Mouse (Mus musculus): ENCODE measurements around the gene Mdk.

DNA sequence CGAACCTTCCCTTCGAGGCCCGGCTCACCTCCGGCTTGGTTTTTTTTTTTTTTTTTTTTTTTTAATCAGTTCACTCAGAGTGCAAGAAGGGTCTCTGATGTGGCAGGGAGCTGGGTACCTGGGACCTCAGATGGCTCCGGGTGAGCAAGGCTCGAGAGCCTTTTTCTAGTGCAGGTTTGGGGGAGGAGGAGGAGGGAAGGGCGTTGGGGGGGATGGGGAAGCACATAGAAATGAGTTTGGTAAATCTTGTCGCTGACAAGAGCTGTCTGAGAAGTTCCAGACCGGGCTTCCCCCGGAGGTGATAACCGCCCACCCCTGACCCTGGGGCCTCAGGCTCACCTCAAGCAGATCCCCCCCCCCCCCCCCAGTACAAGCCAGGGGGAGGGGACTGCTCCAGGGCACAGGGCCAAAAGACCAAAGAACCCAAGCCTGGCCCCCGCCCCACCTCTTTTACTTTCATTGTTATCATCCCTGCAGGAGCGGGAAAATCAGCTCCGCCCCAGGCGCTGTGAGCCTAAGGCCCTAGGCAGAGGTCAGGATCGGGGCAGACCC lies at the start of gene Mdk:
- TF ChIP-seq POLR2A (IDR thresholded peaks at IDR 0.05; ENCODE audit: insufficient read length, low read depth) = no peak
- TF ChIP-seq MAX (IDR thresholded peaks at IDR 0.05; ENCODE audit: low read depth) = no peak
- no peak for TF ChIP-seq POLR2AphosphoS2 (IDR thresholded peaks at IDR 0.05; ENCODE audit: insufficient read length, low read depth)
- no peak for TF ChIP-seq USF1 (IDR thresholded peaks at IDR 0.05; ENCODE audit: low read depth)
- no peak for TF ChIP-seq CEBPB (IDR thresholded peaks at IDR 0.05; ENCODE audit: insufficient read depth, poor library complexity, severe bottlenecking)
- TF ChIP-seq TCF3 (IDR thresholded peaks at IDR 0.05; ENCODE audit: insufficient read length, low read depth) = no peak
- no peak for TF ChIP-seq TCF12 (IDR thresholded peaks at IDR 0.05; ENCODE audit: insufficient read depth, poor library complexity, severe bottlenecking)
- no peak for TF ChIP-seq MYOD1 (IDR thresholded peaks at IDR 0.05; ENCODE audit: control insufficient read depth in 1 of 3, insufficient read length in 2 of 3, low read depth in 2 of 3)
- TF ChIP-seq E2F4 (IDR thresholded peaks at IDR 0.05; ENCODE audit: insufficient read depth) = no peak

Measured in myocyte (in vitro differentiated cells).